Mouse (Mus musculus) G1E (cell line): ENCODE measurements around the gene Ppy. TPM values are rescaled to one million over a fixed set of nuclear protein-coding genes. Genes with fewer than 3 reads are reported as not detected.

Source experiments
- ATAC-seq: 2 replicates; pipeline ENCODE4 v1.8.0; 2016; ENCODE audit warnings: mild to moderate bottlenecking; ENCODE audit not compliant: insufficient number of reproducible peaks, poor library complexity, low FRiP score, severe bottlenecking; ENCODE audit errors: extremely low read depth
- DNase-seq: peaks from one replicate; pipeline ENCODE4 v3.0.0; 2012; ENCODE audit warnings: low spot score
- H3K27me3 ChIP-seq: 2 replicates; pipeline ENCODE4 v1.6.1; 2012; ENCODE audit warnings: mild to moderate bottlenecking, low read length, inconsistent platforms; ENCODE audit not compliant: insufficient read depth
- H3K36me3 ChIP-seq: replicated peaks from 2 replicates; pipeline ENCODE3; 2012; ENCODE audit warnings: mild to moderate bottlenecking, inconsistent platforms
- H3K4me1 ChIP-seq: 2 replicates; pipeline ENCODE4 v1.6.1; 2012; ENCODE audit warnings: low read depth, low read length, inconsistent platforms, mixed read lengths; ENCODE audit not compliant: insufficient read depth
- H3K4me3 ChIP-seq: 2 replicates; pipeline ENCODE4 v1.5.1; 2012; ENCODE audit warnings: low read depth, mild to moderate bottlenecking, inconsistent platforms, low read length, moderate library complexity, mixed read lengths
- H3K9me3 ChIP-seq: replicated peaks from 2 replicates; pipeline ENCODE4 v1.6.1; 2012; ENCODE audit warnings: inconsistent platforms
- CTCF ChIP-seq: IDR thresholded peaks from 2 replicates; pipeline ENCODE4 v1.5.1; 2012; ENCODE audit warnings: low read depth, low read length, inconsistent platforms, mixed read lengths
- GATA1 ChIP-seq: IDR thresholded peaks from 2 replicates; pipeline ENCODE4 v1.6.1; 2012; ENCODE audit warnings: borderline replicate concordance, low read length, inconsistent platforms, mixed read lengths
- GATA2 ChIP-seq: IDR thresholded peaks from 2 replicates; pipeline ENCODE4 v1.6.1; 2012; ENCODE audit warnings: low read depth, low read length, inconsistent platforms, borderline replicate concordance
- POLR2AphosphoS5 ChIP-seq: IDR thresholded peaks from 2 replicates; pipeline ENCODE4 v1.6.1; 2012; ENCODE audit warnings: low read depth, low read length, inconsistent platforms; ENCODE audit not compliant: insufficient replicate concordance
- TAL1 ChIP-seq: conservative IDR thresholded peaks from 2 replicates; pipeline ENCODE4 v1.6.1; 2012; ENCODE audit warnings: low read depth, low read length, inconsistent platforms, mixed read lengths
- polyA plus RNA-seq: library from polyadenylated mRNA; stranded (reverse); fragments of >175 nt; gene quantifications from 2 replicates; pipeline ENCODE4 v1.2.3, GENCODE M21; 2012
- total RNA-seq, 2 experiments: library from RNA; stranded (forward) in 1 of 2; stranded (reverse) in 1 of 2; fragments of 200-1000 nt in 1 of 2; fragments of >200 nt in 1 of 2; fragmentation: Nextera tagmentation in 1 of 2; gene quantifications; 2 replicates each; pipeline ENCODE4 v1.2.3; 2014 to 2017

Gene Ppy
- not detected in 2 replicates for total RNA-seq (2014; fragmentation: Nextera tagmentation)
- not detected in 2 replicates for total RNA-seq (2017)
- polyA plus RNA-seq: 0.16 TPM in 1 of 2 replicates, not detected in the other

DNA sequence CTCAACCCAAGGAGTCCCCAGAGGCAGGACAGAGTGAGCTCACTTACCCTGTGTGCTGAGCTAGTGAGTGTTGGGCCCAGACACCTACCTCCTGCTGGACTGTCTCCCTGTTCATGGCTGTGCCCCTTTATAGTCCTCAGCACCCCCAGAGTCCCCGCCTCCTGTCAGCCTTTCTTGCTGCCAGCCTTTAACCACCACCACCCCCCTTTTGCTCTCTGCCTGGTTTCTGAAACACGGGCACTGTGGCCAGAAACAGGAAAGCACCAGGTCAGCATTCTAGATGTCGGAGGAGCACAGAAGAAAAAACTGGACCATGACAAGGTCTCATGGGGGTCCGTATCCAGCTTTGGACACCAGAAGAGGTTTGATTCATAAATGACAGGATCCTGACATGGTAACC, at the start of gene Ppy:
Gene Ppy, minus strand, starts transcription at position 101 of the 400 bp plus-strand sequence.
- no peak for DNase-seq
- peaks cover 78% of the 10 kb centered on the region for H3K27me3 ChIP-seq
- TF ChIP-seq POLR2AphosphoS5 (no peak), GATA2 (no peak), TAL1 (no peak), GATA1 (no peak), CTCF (no peak)
- peaks cover 74% of the 10 kb centered on the region for H3K4me1 ChIP-seq
- no peaks in the 10 kb centered on the region for H3K36me3 ChIP-seq
- no peaks in the 10 kb centered on the region for H3K9me3 ChIP-seq
- ATAC-seq: no peak
- H3K4me3 ChIP-seq: no peak within 1 kb of the TSS

DNA sequence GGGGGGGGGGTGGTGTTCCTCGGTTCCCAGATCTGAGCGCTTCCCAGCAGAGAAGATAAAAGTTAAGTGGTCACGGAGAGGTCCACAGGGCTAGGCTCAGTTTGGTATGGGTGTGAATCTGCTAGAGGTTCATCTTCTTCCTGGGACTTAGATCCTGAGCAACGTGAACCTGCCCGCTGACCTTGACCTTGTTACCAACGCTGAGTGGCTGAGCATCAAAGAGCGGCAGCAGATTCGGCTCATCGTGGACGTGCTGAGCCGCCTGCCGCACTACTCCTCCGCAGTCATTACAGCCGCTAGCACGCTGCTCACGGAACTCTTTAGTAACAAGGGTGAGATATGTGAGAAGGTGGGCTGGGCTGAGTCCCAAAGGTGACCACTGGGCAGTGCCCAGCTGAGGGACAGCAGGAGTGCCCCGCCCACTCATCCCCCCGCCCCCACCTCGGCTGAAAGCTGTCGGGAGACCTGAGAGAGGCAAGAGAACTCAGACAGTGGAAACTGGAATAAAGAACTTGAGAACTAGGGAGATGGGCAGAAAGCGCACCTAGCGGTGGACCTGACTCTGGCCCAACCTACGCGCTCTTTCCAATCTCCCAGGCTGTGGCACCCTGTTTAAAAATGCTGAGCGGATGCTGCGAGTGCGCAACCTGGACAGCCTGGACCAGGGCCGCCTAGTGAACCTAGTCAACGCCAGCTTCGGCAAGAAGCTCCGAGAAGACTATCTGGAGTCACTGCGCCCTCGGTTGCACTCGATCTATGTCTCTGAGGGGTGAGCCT, 46.3 kb upstream of the Ppy start:
- peaks cover 14% of the 10 kb centered on the region for H3K4me1 ChIP-seq
- no peak overlapping the region for H3K4me3 ChIP-seq
- peaks cover 4% of the 10 kb centered on the region for H3K36me3 ChIP-seq
- no peak for ATAC-seq
- TF ChIP-seq TAL1: no peak
- no peak for TF ChIP-seq CTCF
- TF ChIP-seq GATA1: no peak
- no peak for TF ChIP-seq POLR2AphosphoS5
- TF ChIP-seq GATA2: no peak
- peaks cover 52% of the 10 kb centered on the region for H3K27me3 ChIP-seq
- DNase-seq: no peak
- peaks cover 9% of the 10 kb centered on the region for H3K9me3 ChIP-seq

DNA sequence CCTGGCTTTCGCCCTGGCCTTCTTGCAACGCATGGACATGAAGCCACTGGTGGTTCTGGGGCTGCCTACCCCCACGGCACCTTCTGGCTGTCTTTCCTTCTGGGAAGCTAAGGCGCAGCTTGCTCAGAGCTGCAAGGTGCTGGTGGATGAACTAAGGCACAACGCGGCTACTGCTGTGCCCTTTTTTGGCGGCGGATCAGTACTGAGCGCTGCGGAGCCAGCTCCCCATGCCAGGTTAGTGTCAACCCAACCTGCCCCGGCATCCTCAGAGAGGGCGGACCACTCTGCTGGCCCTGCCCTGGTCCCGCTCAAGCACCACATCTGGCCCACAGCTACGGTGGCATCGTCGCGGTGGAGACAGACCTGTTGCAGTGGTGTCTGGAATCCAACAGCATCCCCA, 45.4 kb upstream of the Ppy start:
- no peak overlapping the region for H3K4me3 ChIP-seq
- ATAC-seq: no peak
- peaks cover 52% of the 10 kb centered on the region for H3K27me3 ChIP-seq
- peaks cover 14% of the 10 kb centered on the region for H3K4me1 ChIP-seq
- no peak for DNase-seq
- TF ChIP-seq GATA1 (no peak), CTCF (no peak), POLR2AphosphoS5 (no peak), GATA2 (no peak), TAL1 (no peak)
- peaks cover under 1% of the 10 kb centered on the region for H3K36me3 ChIP-seq
- H3K9me3 ChIP-seq: peaks cover 9% of the 10 kb centered on the region

DNA sequence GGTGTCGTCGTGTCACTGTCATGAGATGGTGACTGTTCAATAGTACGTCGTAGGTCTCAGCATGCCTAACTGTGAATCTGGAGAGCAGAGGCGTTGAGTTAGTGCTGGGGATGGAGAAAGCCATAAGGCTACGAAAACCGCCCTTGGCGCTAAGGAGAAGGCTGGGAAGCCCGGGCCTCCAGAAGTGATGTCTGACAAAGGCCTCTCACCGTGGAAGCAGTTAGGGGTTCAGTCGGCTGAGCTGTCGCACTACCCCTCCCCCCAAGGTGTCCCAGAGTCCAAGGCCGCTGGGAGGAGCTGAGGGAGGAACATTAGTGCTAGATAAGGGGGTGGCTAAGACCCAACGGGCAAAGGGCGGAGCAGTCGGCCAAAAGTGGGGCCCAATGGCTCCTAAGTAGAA, 44.9 kb upstream of the Ppy start:
- Histone ChIP-seq H3K4me1 (peaks cover 14% of the 10 kb centered on the region), H3K36me3 (no peaks in the 10 kb centered on the region), H3K9me3 (peaks cover 9% of the 10 kb centered on the region), H3K27me3 (peaks cover 52% of the 10 kb centered on the region), H3K4me3 (no peak overlapping the region)
- TF ChIP-seq TAL1 (no peak), POLR2AphosphoS5 (no peak), GATA1 (no peak), GATA2 (no peak), CTCF (no peak)
- no peak for DNase-seq
- no peak for ATAC-seq

DNA sequence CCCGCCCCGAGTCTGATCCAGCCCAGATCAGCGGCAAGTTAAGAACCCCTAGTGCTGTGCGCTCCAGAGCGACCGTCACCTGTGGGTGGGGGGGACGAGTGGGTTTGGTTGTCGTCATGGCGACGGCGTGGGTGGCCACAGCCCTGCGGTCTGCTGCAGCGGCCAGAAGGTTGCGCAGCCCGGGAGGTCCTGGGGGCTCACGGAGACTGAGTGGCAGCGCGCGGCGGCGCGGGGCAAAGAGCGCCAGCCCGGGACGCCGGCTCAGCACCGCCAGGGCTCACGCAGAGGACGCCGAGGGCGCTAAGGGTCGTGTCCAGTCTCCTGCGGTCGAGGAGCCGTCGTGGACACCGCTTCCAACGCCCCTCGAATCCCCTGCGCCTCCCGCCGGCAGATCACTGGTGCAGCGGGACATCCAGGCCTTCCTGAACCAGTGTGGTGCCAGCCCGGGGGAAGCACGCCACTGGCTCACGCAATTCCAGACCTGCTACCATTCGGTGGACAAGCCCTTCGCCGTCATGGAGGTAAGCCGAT, 44.4 kb upstream of the Ppy start, which contains the start of gene Nags:
Gene Nags, plus strand, starts transcription at position 43 of the 531 bp plus-strand sequence.
- ATAC-seq (no peak), DNase-seq (no peak)
- no peaks in the 10 kb centered on the region for H3K36me3 ChIP-seq
- no peak for TF ChIP-seq CTCF
- no peak for TF ChIP-seq POLR2AphosphoS5
- TF ChIP-seq TAL1: no peak
- TF ChIP-seq GATA2: no peak
- TF ChIP-seq GATA1: no peak
- peaks cover 52% of the 10 kb centered on the region for H3K27me3 ChIP-seq
- peaks cover 9% of the 10 kb centered on the region for H3K9me3 ChIP-seq
- peaks cover 14% of the 10 kb centered on the region for H3K4me1 ChIP-seq
- 0 out of 2 replicates have a peak within 1 kb of the TSS, but pooled peaks have one; percentile 7 for H3K4me3 ChIP-seq

DNA sequence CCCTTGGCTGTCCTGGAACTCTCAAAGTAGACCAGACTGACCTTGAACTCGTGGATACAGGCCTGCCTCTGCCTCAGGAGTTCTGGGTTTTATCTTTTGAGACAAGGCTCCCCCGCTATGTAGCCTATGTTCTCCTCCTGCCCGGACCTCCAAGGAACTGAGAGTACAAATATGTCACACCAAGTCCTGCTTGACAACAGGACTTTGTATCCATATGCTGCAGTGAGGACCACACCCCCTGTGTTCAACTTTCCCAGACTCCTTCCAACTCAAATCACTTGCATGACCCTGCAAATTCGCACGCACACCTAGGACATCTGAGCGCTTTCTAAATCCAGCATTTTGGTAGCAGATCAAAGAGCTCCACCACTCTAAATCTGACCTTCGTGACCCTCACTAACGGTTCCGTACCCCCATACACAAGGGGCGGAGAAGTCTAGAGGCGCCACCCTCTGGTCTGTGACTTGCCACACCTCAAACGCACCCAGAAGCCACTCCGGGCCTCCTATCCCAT, 43.9 kb upstream of the Ppy start:
- ATAC-seq: no peak
- no peak overlapping the region for H3K4me3 ChIP-seq
- H3K27me3 ChIP-seq: peaks cover 52% of the 10 kb centered on the region
- H3K9me3 ChIP-seq: peaks cover 9% of the 10 kb centered on the region
- no peak for DNase-seq
- no peaks in the 10 kb centered on the region for H3K36me3 ChIP-seq
- TF ChIP-seq TAL1 (no peak), GATA1 (no peak), CTCF (no peak), POLR2AphosphoS5 (no peak), GATA2 (no peak)
- H3K4me1 ChIP-seq: peaks cover 14% of the 10 kb centered on the region
